Mouse (Mus musculus) liver, postnatal 0 days (tissue): Measurements from ENCODE around the gene Gm20388. TPM values are rescaled to one million over a fixed set of nuclear protein-coding genes. Genes with fewer than 3 reads are reported as not detected.
A peak's percentile ranks its signal among the peaks of the same experiment; 100 is the strongest.

Source experiments
- ATAC-seq: fragments of 200-750 bp; cut with Nextera tagmentation; 2 replicates; pipeline ENCODE4 v1.8.0; 2017; ENCODE audit warnings: mild to moderate bottlenecking, moderate library complexity
- DNase-seq: peaks from one replicate; pipeline ENCODE4 v3.0.0-alpha.2; 2016
- H3K27ac ChIP-seq: fragments of 300-500 bp; sonication (generic); 2 replicates; pipeline ENCODE4 v1.5.1; 2014; ENCODE audit warnings: antibody characterized with exemption, moderate library complexity, mild to moderate bottlenecking, low read depth
- H3K27me3 ChIP-seq: fragments of 300-500 bp; sonication (generic); 2 replicates; pipeline ENCODE4 v1.6.1; 2014; ENCODE audit warnings: low read length, control low read depth, mixed read lengths; ENCODE audit not compliant: insufficient read depth
- H3K36me3 ChIP-seq: fragments of 300-500 bp; sonication (generic); replicated peaks from 2 replicates; pipeline ENCODE4 v1.6.1; 2014; ENCODE audit warnings: mild to moderate bottlenecking, control low read depth, low read length, moderate library complexity, mixed read lengths; ENCODE audit not compliant: insufficient read depth
- H3K4me1 ChIP-seq: fragments of 300-500 bp; sonication (generic); 2 replicates; pipeline ENCODE4 v1.6.1; 2014; ENCODE audit warnings: antibody characterized with exemption, mild to moderate bottlenecking, control low read depth; ENCODE audit not compliant: insufficient read depth
- H3K4me2 ChIP-seq: fragments of 300-500 bp; sonication (generic); 2 replicates; pipeline ENCODE4 v1.6.1; 2014; ENCODE audit warnings: low read depth, mild to moderate bottlenecking, low read length, moderate library complexity, mixed read lengths
- H3K4me3 ChIP-seq: fragments of 300-500 bp; sonication (generic); 2 replicates; pipeline ENCODE4 v1.5.1; 2014; ENCODE audit warnings: low read depth, low read length
- H3K9ac ChIP-seq: fragments of 300-500 bp; sonication (generic); replicated peaks from 2 replicates; pipeline ENCODE4 v1.6.1; 2014; ENCODE audit warnings: mild to moderate bottlenecking, moderate library complexity
- H3K9me3 ChIP-seq: fragments of 300-500 bp; sonication (generic); 2 replicates; pipeline ENCODE4 v1.6.1; 2016; ENCODE audit warnings: mild to moderate bottlenecking, control low read depth, low read length, mixed read lengths
- CTCF ChIP-seq: sonication (generic); IDR thresholded peaks from 2 replicates; pipeline ENCODE4 v1.5.1; 2016; ENCODE audit warnings: antibody characterized with exemption, low read depth
- EP300 ChIP-seq: IDR thresholded peaks from 2 replicates; pipeline ENCODE4 v1.6.1; 2016; ENCODE audit warnings: antibody characterized with exemption, low read depth, mild to moderate bottlenecking
- WGBS: fragments of 180-500 bp; shearing (Covaris S2); extraction: QIAGEN DNeasy Blood & Tissue Kit; methylation state at CpG from one replicate; pipeline ENCODE4 v1.1.7; 2014; ENCODE audit not compliant: insufficient replicate concordance; 5-methylcytosine and 5-hydroxymethylcytosine counted together
- polyA plus RNA-seq: library from polyadenylated mRNA; unstranded; fragments of >200 nt; fragmentation: Nextera tagmentation; extraction: Ambion mirVana; gene quantifications from 2 replicates; pipeline ENCODE4 v1.2.1, GENCODE M21; 2015

The Gm20388 gene
- polyA plus RNA-seq, 1 experiment from 2014 or later, result not detected

GRCm38 (mm10) chr8:120538397-120539240, 628.0 kb downstream of the Gm20388 start:
- peak overlapping the region; percentile 98 for H3K27ac ChIP-seq
- DNase-seq (peak; percentile 90), ATAC-seq (peak; percentile 47)
- H3K9me3 ChIP-seq, result no peaks in the 10 kb centered on the region
- H3K27me3 ChIP-seq, result no peaks in the 10 kb centered on the region
- TF ChIP-seq CTCF (peak; percentile 65), EP300 (no peak)
- 0 out of 2 replicates have a peak, but pooled peaks cover 3% of the 10 kb centered on the region for H3K36me3 ChIP-seq
- peak overlapping the region; percentile 90 for H3K9ac ChIP-seq
- H3K4me1 ChIP-seq, result peaks cover 75% of the 10 kb centered on the region
- peak overlapping the region; percentile 94 for H3K4me2 ChIP-seq
- WGBS, result 2% methylated on average over 37 of the region's 37 CpGs
- peak overlapping the region; percentile 79 for H3K4me3 ChIP-seq

- H3K9me3 ChIP-seq, result no peaks in the 10 kb centered on the region
- H3K4me2 ChIP-seq, result peak overlapping the region; percentile 94
- TF ChIP-seq CTCF (no peak), EP300 (no peak)
- WGBS, result 13% methylated on average over 6 of the region's 6 CpGs
- H3K4me1 ChIP-seq, result peaks cover 75% of the 10 kb centered on the region
- no peaks in the 10 kb centered on the region for H3K27me3 ChIP-seq
- 0 out of 2 replicates have a peak, but pooled peaks cover 3% of the 10 kb centered on the region for H3K36me3 ChIP-seq
- H3K4me3 ChIP-seq, result peak overlapping the region; percentile 79
- H3K9ac ChIP-seq, result peak overlapping the region; percentile 90
- DNase-seq (peak; percentile 60), ATAC-seq (no peak)
- H3K27ac ChIP-seq, result peak overlapping the region; percentile 98
Measured at GRCm38 (mm10) chr8:120539381-120539774, 628.7 kb downstream of the Gm20388 start.

- H3K27ac ChIP-seq, result peak overlapping the region; percentile 98
- peak overlapping the region; percentile 90 for H3K9ac ChIP-seq
- peak overlapping the region; percentile 79 for H3K4me3 ChIP-seq
- H3K27me3 ChIP-seq, result no peaks in the 10 kb centered on the region
- DNase-seq, result peak; percentile 66
- ATAC-seq, result peak; percentile 11
- H3K9me3 ChIP-seq, result no peaks in the 10 kb centered on the region
- TF ChIP-seq EP300 (peak; percentile 45; the same call in 1 of the 2 replicates), CTCF (no peak)
- H3K4me1 ChIP-seq, result peaks cover 75% of the 10 kb centered on the region
- H3K4me2 ChIP-seq, result peak overlapping the region; percentile 94
- WGBS, result 24% methylated on average over 23 of the region's 23 CpGs
- H3K36me3 ChIP-seq, result 0 out of 2 replicates have a peak, but pooled peaks cover 3% of the 10 kb centered on the region
Measured at GRCm38 (mm10) chr8:120539775-120540625, 629.4 kb downstream of the Gm20388 start.

- Histone ChIP-seq H3K4me2 (peak overlapping the region; percentile 50), H3K36me3 (peaks cover 6% of the 10 kb centered on the region; the same call in 1 of the 2 replicates), H3K9ac (peak overlapping the region; percentile 30), H3K27ac (peak overlapping the region; percentile 87), H3K4me1 (peaks cover 87% of the 10 kb centered on the region), H3K27me3 (no peaks in the 10 kb centered on the region), H3K9me3 (no peaks in the 10 kb centered on the region), H3K4me3 (no peak overlapping the region)
- peak; percentile 69 for DNase-seq
- TF ChIP-seq CTCF (no peak), EP300 (no peak)
- 50% methylated on average over 13 of the region's 13 CpGs for WGBS
- peak; percentile 29 for ATAC-seq
Measured at GRCm38 (mm10) chr8:120542995-120543394, 632.4 kb downstream of the Gm20388 start.

- ATAC-seq (peak; percentile 20), DNase-seq (peak; percentile 76)
- TF ChIP-seq EP300 (peak; percentile 19; the same call in 1 of the 2 replicates), CTCF (no peak)
- Histone ChIP-seq H3K9me3 (no peaks in the 10 kb centered on the region), H3K27ac (peak overlapping the region; percentile 87), H3K4me2 (peak overlapping the region; percentile 50), H3K4me3 (no peak overlapping the region), H3K36me3 (peaks cover 6% of the 10 kb centered on the region; the same call in 1 of the 2 replicates), H3K4me1 (peaks cover 92% of the 10 kb centered on the region), H3K27me3 (no peaks in the 10 kb centered on the region), H3K9ac (no peak overlapping the region; the same call in 1 of the 2 replicates)
- WGBS, result 61% methylated on average over 8 of the region's 8 CpGs
Measured at GRCm38 (mm10) chr8:120543416-120544055, 632.9 kb downstream of the Gm20388 start.
